Mouse (Mus musculus) MEL (cell line): ENCODE measurements around the gene Dtl. TPM values are rescaled to one million over a fixed set of nuclear protein-coding genes. Genes with fewer than 3 reads are reported as not detected.

Source experiments
- DNase-seq: peaks from one replicate; pipeline ENCODE4 v3.0.0; 2011; ENCODE audit warnings: low read depth, low spot score
- H3K27ac ChIP-seq: 2 replicates; pipeline ENCODE4 v1.5.1; 2012; ENCODE audit warnings: low read depth, mild to moderate bottlenecking, control low read depth, low read length, moderate library complexity; ENCODE audit not compliant: control insufficient read depth
- H3K27me3 ChIP-seq, 2 experiments: fragments of 150-350 bp in 1 of 2; sonication (generic) in 1 of 2; 2 replicates each; pipeline ENCODE4 v1.6.1; 2012; ENCODE audit warnings: low read length in 2 of 2, mild to moderate bottlenecking in 2 of 2, improper control_type of control experiment in 1 of 2, moderate library complexity in 1 of 2; ENCODE audit not compliant: insufficient read depth in 2 of 2, control insufficient read depth in 1 of 2
- H3K36me3 ChIP-seq, 2 experiments: 2 replicates each; pipeline ENCODE4 v1.6.1; 2012 to 2014; ENCODE audit warnings: low read length in 2 of 2, improper control_type of control experiment in 1 of 2, inconsistent platforms in 1 of 2, mild to moderate bottlenecking in 1 of 2; ENCODE audit not compliant: insufficient read depth in 2 of 2, control insufficient read depth in 1 of 2
- H3K4me1 ChIP-seq, 2 experiments: fragments of 150-350 bp in 1 of 2; sonication (generic) in 1 of 2; 2 replicates each; pipeline ENCODE4 v1.6.1; 2012; ENCODE audit warnings: low read length in 2 of 2, improper control_type of control experiment in 1 of 2, mild to moderate bottlenecking in 1 of 2; ENCODE audit not compliant: insufficient read depth in 2 of 2, control insufficient read depth in 1 of 2
- H3K4me3 ChIP-seq, 2 experiments: fragments of 150-350 bp in 1 of 2; sonication (generic) in 1 of 2; 2 replicates each; pipeline ENCODE4 v1.5.1; 2012; ENCODE audit warnings: low read depth in 2 of 2, low read length in 2 of 2, mild to moderate bottlenecking in 2 of 2, moderate library complexity in 2 of 2, control low read depth in 1 of 2, improper control_type of control experiment in 1 of 2; ENCODE audit not compliant: control insufficient read depth in 1 of 2, insufficient read depth in 1 of 2
- H3K79me2 ChIP-seq: 2 replicates; pipeline ENCODE4 v1.6.1; 2012; ENCODE audit warnings: mild to moderate bottlenecking, low read length, moderate library complexity; ENCODE audit not compliant: control insufficient read depth, poor library complexity, insufficient read depth
- H3K9ac ChIP-seq: 2 replicates; pipeline ENCODE4 v1.6.1; 2012; ENCODE audit warnings: low read depth, mild to moderate bottlenecking, control low read depth, low read length, moderate library complexity; ENCODE audit not compliant: control insufficient read depth, poor library complexity, severe bottlenecking
- H3K9me3 ChIP-seq: fragments of 150-350 bp; sonication (generic); replicated peaks from 2 replicates; pipeline ENCODE4 v1.6.1; 2012; ENCODE audit warnings: mild to moderate bottlenecking, low read length, improper control_type of control experiment, moderate library complexity; ENCODE audit not compliant: insufficient read depth
- CHD2 ChIP-seq: IDR thresholded peaks from 2 replicates; pipeline ENCODE4 v1.6.1; 2011; ENCODE audit warnings: low read length, improper control_type of control experiment
- ELF1 ChIP-seq: IDR thresholded peaks from 2 replicates; pipeline ENCODE4 v1.6.1; 2014; ENCODE audit warnings: low read depth, mild to moderate bottlenecking, inconsistent platforms, low read length, improper control_type of control experiment, moderate library complexity
- ETS1 ChIP-seq: IDR thresholded peaks from 2 replicates; pipeline ENCODE4 v1.6.1; 2012; ENCODE audit warnings: low read depth, mild to moderate bottlenecking, inconsistent platforms, low read length, improper control_type of control experiment, moderate library complexity
- GATA1 ChIP-seq: IDR thresholded peaks from 2 replicates; pipeline ENCODE4 v1.6.1; 2011; ENCODE audit warnings: low read depth, low read length, improper control_type of control experiment
- HCFC1 ChIP-seq: IDR thresholded peaks from 2 replicates; pipeline ENCODE4 v1.6.1; 2012; ENCODE audit warnings: low read depth, mild to moderate bottlenecking, inconsistent platforms, low read length, improper control_type of control experiment, moderate library complexity
- MAFK ChIP-seq: IDR thresholded peaks from 2 replicates; pipeline ENCODE4 v1.6.1; 2011; ENCODE audit warnings: low read depth, mild to moderate bottlenecking, low read length, improper control_type of control experiment, borderline replicate concordance
- MAX ChIP-seq: IDR thresholded peaks from 2 replicates; pipeline ENCODE4 v1.6.1; 2011; ENCODE audit warnings: low read length, improper control_type of control experiment
- MEF2A ChIP-seq: IDR thresholded peaks from 2 replicates; pipeline ENCODE4 v1.6.1; 2014; ENCODE audit warnings: low read depth, mild to moderate bottlenecking, inconsistent platforms, low read length, improper control_type of control experiment; ENCODE audit not compliant: poor library complexity, insufficient replicate concordance, severe bottlenecking; ENCODE audit errors: extremely low read depth
- MXI1 ChIP-seq: IDR thresholded peaks from 2 replicates; pipeline ENCODE4 v1.6.1; 2011; ENCODE audit warnings: mild to moderate bottlenecking, low read depth, low read length, improper control_type of control experiment
- MYC ChIP-seq: IDR thresholded peaks from 2 replicates; pipeline ENCODE4 v1.6.1; 2011; ENCODE audit warnings: low read depth, mild to moderate bottlenecking, low read length, improper control_type of control experiment, moderate library complexity
- POLR2A ChIP-seq, 2 experiments: IDR thresholded peaks; 2 replicates each; pipeline ENCODE4 v1.6.1; 2011 to 2012; ENCODE audit warnings: low read length in 2 of 2, mild to moderate bottlenecking in 2 of 2, control low read depth in 1 of 2, improper control_type of control experiment in 1 of 2, low read depth in 1 of 2, moderate library complexity in 1 of 2; ENCODE audit not compliant: control insufficient read depth in 1 of 2, insufficient read depth in 1 of 2, poor library complexity in 1 of 2
- POLR2AphosphoS2 ChIP-seq: IDR thresholded peaks from 2 replicates; pipeline ENCODE4 v1.6.1; 2011; ENCODE audit warnings: low read length, improper control_type of control experiment
- POLR2AphosphoS5 ChIP-seq: IDR thresholded peaks from 2 replicates; pipeline ENCODE4 v1.6.1; 2012; ENCODE audit warnings: low read depth, borderline replicate concordance, mild to moderate bottlenecking, inconsistent platforms, low read length, moderate library complexity, mixed read lengths
- SIN3A ChIP-seq: IDR thresholded peaks from 2 replicates; pipeline ENCODE4 v1.6.1; 2012; ENCODE audit warnings: low read length, improper control_type of control experiment, inconsistent platforms
- SMC3 ChIP-seq: IDR thresholded peaks from 2 replicates; pipeline ENCODE4 v1.6.1; 2011; ENCODE audit warnings: low read depth, low read length, improper control_type of control experiment
- TAL1 ChIP-seq: IDR thresholded peaks from 2 replicates; pipeline ENCODE4 v1.6.1; 2012; ENCODE audit warnings: mild to moderate bottlenecking, inconsistent platforms, low read length, moderate library complexity, mixed read lengths
- ZC3H11A ChIP-seq: IDR thresholded peaks from 2 replicates; pipeline ENCODE4 v1.6.1; 2012; ENCODE audit warnings: low read depth, mild to moderate bottlenecking, inconsistent platforms, low read length, improper control_type of control experiment
- ZNF384 ChIP-seq: IDR thresholded peaks from 2 replicates; pipeline ENCODE4 v1.6.1; 2012; ENCODE audit warnings: low read depth, mild to moderate bottlenecking, inconsistent platforms, low read length, improper control_type of control experiment
- polyA plus RNA-seq, 2 experiments: library from polyadenylated mRNA; stranded (reverse) in 1 of 2; unstranded in 1 of 2; fragments of >175 nt in 1 of 2; fragments of >200 nt in 1 of 2; gene quantifications; 2 replicates each; pipeline versions ENCODE4 v1.2.1 to v1.2.4; 2012; ENCODE audit warnings: low replicate concordance in 2 of 2, low read depth in 1 of 2; ENCODE audit not compliant: insufficient read length in 2 of 2, insufficient read depth in 1 of 2, missing spikeins in 1 of 2
- total RNA-seq: library from RNA; depleted of rRNA; stranded (reverse); fragments of 300-350 nt; gene quantifications from 2 replicates; pipeline ENCODE4 v1.2.3, GENCODE M21; 2012

The Dtl gene
- total and polyA plus RNA-seq, 3 experiments: 42.3 to 64.6 (median 53.5) TPM

GRCm38 (mm10) chr1:191540300-191540699 lies 35.0 kb downstream of the Dtl start:
- Histone ChIP-seq H3K27ac (no peak overlapping the region), H3K36me3 (peaks cover 2 to 41% of the 10 kb centered on the region in 2 experiments), H3K79me2 (no peaks in the 10 kb centered on the region; the same call in 1 of the 2 replicates), H3K9ac (no peak overlapping the region)
- TF ChIP-seq ZNF384 (peak; percentile 78), SMC3 (no peak)
- TF ChIP-seq, all 39 proteins: peak for 1
- H3K4me3 ChIP-seq: no peak overlapping the region
- H3K4me1 ChIP-seq: no peaks in the 10 kb centered on the region
- no peak for DNase-seq
- no peaks in the 10 kb centered on the region for H3K9me3 ChIP-seq
- no peaks in the 10 kb centered on the region for H3K27me3 ChIP-seq

DNA sequence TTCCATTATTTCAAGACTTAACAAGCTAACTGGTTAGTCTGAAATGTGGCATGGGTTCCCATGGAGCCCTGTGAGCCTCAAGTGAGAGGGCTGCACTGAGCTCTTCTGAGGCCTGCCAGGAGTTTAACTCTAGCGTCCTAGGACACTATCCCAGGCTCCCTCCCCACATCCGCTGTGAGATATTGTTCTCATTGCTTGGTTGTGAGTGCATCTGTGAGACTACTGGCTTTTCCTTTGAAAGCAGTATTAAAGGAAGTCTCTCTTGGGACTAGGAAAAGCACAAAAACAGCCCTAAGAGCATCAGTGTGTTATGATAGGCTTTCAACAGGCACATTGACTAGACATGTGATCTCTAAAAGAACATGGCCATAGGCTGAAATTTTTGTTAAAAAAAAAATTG lies 40.4 kb downstream of the Dtl start:
- Histone ChIP-seq H3K27me3 (no peaks in the 10 kb centered on the region), H3K9ac (no peak overlapping the region), H3K4me3 (no peak overlapping the region), H3K4me1 (no peaks in the 10 kb centered on the region), H3K79me2 (no peaks in the 10 kb centered on the region), H3K36me3 (peaks cover 0 to 20% of the 10 kb centered on the region in 2 experiments; a peak in 3 of 4 replicates), H3K9me3 (no peaks in the 10 kb centered on the region), H3K27ac (no peak overlapping the region)
- no peak for TF ChIP-seq MEF2A
- peak; percentile 22; the same call in 1 of the 2 replicates for TF ChIP-seq POLR2AphosphoS2
- no peak for DNase-seq

DNA sequence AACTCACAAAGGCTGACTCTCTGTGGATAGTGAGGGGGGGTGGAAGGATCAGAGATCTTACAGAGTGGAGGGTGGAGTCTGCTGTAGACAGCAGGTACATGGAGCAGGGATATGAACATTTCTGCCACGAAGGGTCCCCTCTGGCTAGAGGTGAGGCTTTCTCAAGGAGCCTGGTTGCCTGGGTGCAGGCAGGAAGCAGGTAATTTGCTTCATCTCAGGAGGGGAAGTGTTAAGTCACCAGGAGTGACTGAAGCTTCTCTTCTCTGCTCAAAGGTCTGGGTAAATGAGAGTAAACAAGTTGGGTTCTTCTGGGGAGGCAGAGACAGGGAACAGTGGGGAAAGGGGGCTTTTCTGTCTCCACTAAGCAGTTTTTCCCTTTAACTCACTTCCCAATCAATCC lies 44.3 kb downstream of the Dtl start:
- no peak for DNase-seq
- no peak overlapping the region for H3K4me3 ChIP-seq
- no peak overlapping the region for H3K9ac ChIP-seq
- peaks cover 3% of the 10 kb centered on the region in 2 experiments for H3K36me3 ChIP-seq
- H3K27ac ChIP-seq: no peak overlapping the region
- no peaks in the 10 kb centered on the region for H3K79me2 ChIP-seq
- H3K27me3 ChIP-seq: no peaks in the 10 kb centered on the region
- H3K9me3 ChIP-seq: no peaks in the 10 kb centered on the region
- H3K4me1 ChIP-seq: no peaks in the 10 kb centered on the region; a peak in 1 of 4 replicates
- TF ChIP-seq TAL1 (no peak), MXI1 (no peak), ZC3H11A (no peak), ETS1 (no peak), POLR2AphosphoS5 (no peak), MYC (no peak), MAFK (no peak), SIN3A (no peak), POLR2A (IDR thresholded peaks at IDR 0.05; ENCODE audit: control insufficient read depth in 1 of 2, insufficient read depth in 1 of 2, low read depth in 1 of 2, low read length in 2 of 2, poor library complexity in 1 of 2) (no peak), GATA1 (no peak), ELF1 (no peak), CHD2 (no peak), HCFC1 (no peak), MAX (no peak)
